Mouse (Mus musculus) hindbrain, embryonic 16.5 days (tissue): ENCODE results near the gene Tnfrsf11a. TPM values are rescaled to one million over a fixed set of nuclear protein-coding genes. Genes with fewer than 3 reads are reported as not detected.

Experiments used
- polyA plus RNA-seq: library from polyadenylated mRNA; unstranded; fragments of >200 nt; fragmentation: Nextera tagmentation; extraction: Ambion mirVana; gene quantifications from 2 replicates; pipeline ENCODE4 v1.2.1, GENCODE M21; 2015

Tnfrsf11a gene
- polyA plus RNA-seq, 1 experiment from 2014 or later = 0.75 TPM

Other genes starting within 250 kb of the Tnfrsf11a start
- 7.6 and 8.9 TPM in 2 replicates for gene Pign, start 117.0 kb upstream of the Tnfrsf11a start, polyA plus RNA-seq
- 33.9 and 40.1 TPM in 2 replicates for gene Relch, start 116.9 kb upstream of the Tnfrsf11a start, polyA plus RNA-seq
- gene Zcchc2, start 209.7 kb downstream of the Tnfrsf11a start, polyA plus RNA-seq = 2.8 and 2.9 TPM in 2 replicates